Mouse (Mus musculus) liver, embryonic 11.5 days (tissue): ENCODE measurements around the gene A530016L24Rik. TPM values are rescaled to one million over a fixed set of nuclear protein-coding genes. Genes with fewer than 3 reads are reported as not detected.
A peak's percentile ranks its signal among the peaks of the same experiment; 100 is the strongest.

ENCODE experiments used
- ATAC-seq: fragments of 200-750 bp; cut with Nextera tagmentation; replicated peaks from 2 replicates; pipeline ENCODE4 v1.8.0; 2017; ENCODE audit warnings: moderate number of reproducible peaks, mild to moderate bottlenecking, moderate TSS enrichment, moderate library complexity; ENCODE audit not compliant: low FRiP score
- DNase-seq: peaks from one replicate; pipeline ENCODE4 v3.0.0-alpha.2; 2017; ENCODE audit warnings: low spot score
- H3K27ac ChIP-seq: fragments of 300-500 bp; sonication (generic); 2 replicates; pipeline ENCODE4 v1.5.1; 2014; ENCODE audit warnings: mild to moderate bottlenecking, low read depth, low read length, control low read depth
- H3K27me3 ChIP-seq: fragments of 300-500 bp; sonication (generic); replicated peaks from 2 replicates; pipeline ENCODE4 v1.6.1; 2014; ENCODE audit warnings: low read length, mixed read lengths; ENCODE audit not compliant: control insufficient read depth, insufficient read depth
- H3K36me3 ChIP-seq: fragments of 300-500 bp; sonication (generic); 2 replicates; pipeline ENCODE4 v1.6.1; 2014; ENCODE audit warnings: mild to moderate bottlenecking, low read length, moderate library complexity, mixed read lengths; ENCODE audit not compliant: control insufficient read depth, insufficient read depth
- H3K4me1 ChIP-seq: fragments of 300-500 bp; sonication (generic); replicated peaks from 2 replicates; pipeline ENCODE4 v1.6.1; 2014; ENCODE audit warnings: low read length, mixed read lengths; ENCODE audit not compliant: control insufficient read depth, insufficient read depth
- H3K4me2 ChIP-seq: fragments of 300-500 bp; sonication (generic); 2 replicates; pipeline ENCODE4 v1.6.1; 2014; ENCODE audit warnings: mild to moderate bottlenecking, control low read depth, moderate library complexity
- H3K4me3 ChIP-seq: fragments of 300-500 bp; sonication (generic); 2 replicates; pipeline ENCODE4 v1.5.1; 2014; ENCODE audit warnings: low read depth, low read length, control low read depth
- H3K9ac ChIP-seq: fragments of 300-500 bp; sonication (generic); 2 replicates; pipeline ENCODE4 v1.6.1; 2014; ENCODE audit warnings: low read depth, low read length, control low read depth
- H3K9me3 ChIP-seq: fragments of 300-500 bp; sonication (generic); 2 replicates; pipeline ENCODE4 v1.6.1; 2016; ENCODE audit warnings: low read length, inconsistent platforms, mixed read lengths; ENCODE audit not compliant: control insufficient read depth
- WGBS: fragments of 180-500 bp; shearing (Covaris S2); extraction: QIAGEN DNeasy Blood & Tissue Kit; methylation state at CpG from one replicate; pipeline ENCODE4 v1.1.7; 2014; 5-methylcytosine and 5-hydroxymethylcytosine counted together
- polyA plus RNA-seq: library from polyadenylated mRNA; unstranded; fragments of >200 nt; fragmentation: Nextera tagmentation; extraction: Ambion mirVana; gene quantifications from 2 replicates; pipeline ENCODE4 v1.2.1, GENCODE M21; 2014

A530016L24Rik gene
- polyA plus RNA-seq, 1 experiment from 2014 or later = 0.11 TPM

- Histone ChIP-seq H3K36me3 (no peaks in the 10 kb centered on the region), H3K27me3 (no peaks in the 10 kb centered on the region), H3K4me1 (no peaks in the 10 kb centered on the region; the same call in 1 of the 2 replicates), H3K9ac (no peak overlapping the region), H3K4me3 (no peak overlapping the region), H3K4me2 (no peak overlapping the region), H3K27ac (no peak overlapping the region), H3K9me3 (no peaks in the 10 kb centered on the region)
- DNase-seq (no peak), ATAC-seq (no peak)
- WGBS = 59% methylated on average over 12 of the region's 12 CpGs
Measured at GRCm38 (mm10) chr12:112462423-112462822, 26.8 kb upstream of the A530016L24Rik start.

- ATAC-seq (no peak), DNase-seq (no peak)
- Histone ChIP-seq H3K27me3 (no peaks in the 10 kb centered on the region), H3K36me3 (no peaks in the 10 kb centered on the region), H3K9ac (no peak overlapping the region), H3K4me3 (no peak overlapping the region), H3K9me3 (no peaks in the 10 kb centered on the region), H3K27ac (no peak overlapping the region), H3K4me2 (no peak overlapping the region), H3K4me1 (no peaks in the 10 kb centered on the region; the same call in 1 of the 2 replicates)
- WGBS = 69% methylated on average over 4 of the region's 4 CpGs
Measured at GRCm38 (mm10) chr12:112463209-112463608, 26.0 kb upstream of the A530016L24Rik start.

- no peak overlapping the region for H3K4me2 ChIP-seq
- H3K36me3 ChIP-seq = no peaks in the 10 kb centered on the region
- no peaks in the 10 kb centered on the region for H3K9me3 ChIP-seq
- 34% methylated on average over 3 of the region's 3 CpGs for WGBS
- ATAC-seq (peak; percentile 62), DNase-seq (no peak)
- H3K27ac ChIP-seq = peak overlapping the region; percentile 9; the same call in 1 of the 2 replicates
- H3K4me3 ChIP-seq = no peak overlapping the region
- no peaks in the 10 kb centered on the region for H3K27me3 ChIP-seq
- H3K9ac ChIP-seq = no peak overlapping the region
- H3K4me1 ChIP-seq = no peaks in the 10 kb centered on the region; the same call in 1 of the 2 replicates
Measured at GRCm38 (mm10) chr12:112463750-112464444, 25.4 kb upstream of the A530016L24Rik start.

- Histone ChIP-seq H3K36me3 (no peaks in the 10 kb centered on the region), H3K4me1 (no peaks in the 10 kb centered on the region; the same call in 1 of the 2 replicates), H3K4me2 (no peak overlapping the region), H3K9ac (no peak overlapping the region), H3K27ac (no peak overlapping the region), H3K4me3 (no peak overlapping the region), H3K27me3 (no peaks in the 10 kb centered on the region), H3K9me3 (no peaks in the 10 kb centered on the region)
- WGBS = 71% methylated on average over 3 of the region's 3 CpGs
- no peak for DNase-seq
- peak; percentile 40; the same call in 1 of the 2 replicates for ATAC-seq
Measured at GRCm38 (mm10) chr12:112464516-112464915, 24.7 kb upstream of the A530016L24Rik start.

DNA sequence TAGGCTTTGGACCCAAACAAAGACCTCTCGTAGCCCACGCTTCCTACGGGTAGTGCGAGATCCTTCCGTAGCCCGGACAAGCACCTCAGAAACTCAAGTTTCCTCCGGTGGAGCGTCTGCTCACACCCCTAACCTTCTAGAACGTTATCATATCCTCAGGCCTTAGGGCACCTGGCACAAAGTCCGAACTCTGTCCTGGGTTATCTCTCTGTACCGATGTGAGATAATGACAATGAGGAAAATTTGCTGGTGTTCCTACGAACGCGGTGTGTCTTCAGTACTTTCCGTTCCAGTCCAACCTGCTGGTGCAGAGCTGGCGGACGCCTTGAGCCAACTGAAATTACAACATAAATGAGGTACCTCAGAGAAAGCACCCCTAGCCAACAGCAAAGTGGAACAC lies 23.3 kb upstream of the A530016L24Rik start:
- Histone ChIP-seq H3K9me3 (no peaks in the 10 kb centered on the region), H3K27ac (no peak overlapping the region), H3K36me3 (no peaks in the 10 kb centered on the region), H3K4me1 (no peaks in the 10 kb centered on the region; the same call in 1 of the 2 replicates), H3K4me3 (no peak overlapping the region), H3K4me2 (no peak overlapping the region), H3K27me3 (no peaks in the 10 kb centered on the region), H3K9ac (no peak overlapping the region)
- WGBS = 81% methylated on average over 17 of the region's 17 CpGs
- no peak for DNase-seq
- ATAC-seq = no peak

DNA sequence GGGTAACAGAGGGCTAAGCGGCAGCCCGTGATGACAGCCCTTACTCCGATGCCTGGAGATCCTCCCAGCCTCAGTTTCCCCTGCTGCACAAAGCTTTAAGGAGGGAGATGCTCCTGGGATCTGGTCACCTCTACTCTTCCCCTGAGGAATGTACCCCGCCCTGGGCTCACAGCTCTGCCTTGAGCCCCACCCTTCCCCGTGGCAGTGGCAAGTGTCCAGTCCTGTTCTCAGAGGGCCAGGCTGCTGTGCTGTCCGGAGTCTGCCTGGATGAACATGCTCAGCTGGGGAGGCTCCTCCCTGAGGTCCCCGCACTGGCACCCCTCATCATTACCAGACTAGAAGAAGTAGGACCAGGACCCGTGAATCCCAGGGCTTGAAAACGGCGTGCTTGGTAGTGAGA lies 21.9 kb upstream of the A530016L24Rik start:
- H3K4me2 ChIP-seq = no peak overlapping the region
- DNase-seq (no peak), ATAC-seq (no peak)
- H3K27me3 ChIP-seq = peaks cover 2% of the 10 kb centered on the region; the same call in 1 of the 2 replicates
- no peaks in the 10 kb centered on the region for H3K9me3 ChIP-seq
- 77% methylated on average over 10 of the region's 10 CpGs for WGBS
- H3K4me3 ChIP-seq = no peak overlapping the region
- no peaks in the 10 kb centered on the region for H3K36me3 ChIP-seq
- H3K27ac ChIP-seq = no peak overlapping the region
- H3K4me1 ChIP-seq = no peaks in the 10 kb centered on the region; the same call in 1 of the 2 replicates
- no peak overlapping the region for H3K9ac ChIP-seq

DNA sequence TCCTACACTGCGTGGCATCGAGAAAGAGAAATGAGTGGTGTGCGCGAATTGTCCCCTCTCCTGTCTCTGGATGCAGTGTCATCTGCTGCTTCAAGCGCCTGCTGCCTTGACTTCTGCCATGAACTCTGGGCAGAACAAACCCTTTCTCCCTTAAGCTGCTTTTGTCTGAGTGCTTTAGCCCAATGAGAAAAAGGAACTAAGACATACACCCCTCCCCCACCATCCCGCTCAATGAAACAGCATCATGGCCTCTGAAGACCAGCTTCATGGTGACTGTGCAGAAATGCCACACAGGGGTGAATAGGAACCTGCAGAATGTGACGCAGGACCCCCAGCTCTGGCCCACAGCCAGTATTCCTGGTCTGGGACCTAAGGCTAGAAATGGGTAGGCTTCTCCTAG lies 19.9 kb upstream of the A530016L24Rik start:
- Histone ChIP-seq H3K36me3 (no peaks in the 10 kb centered on the region), H3K4me2 (no peak overlapping the region), H3K27ac (no peak overlapping the region), H3K4me3 (no peak overlapping the region), H3K4me1 (no peaks in the 10 kb centered on the region; the same call in 1 of the 2 replicates), H3K9me3 (no peaks in the 10 kb centered on the region), H3K9ac (no peak overlapping the region), H3K27me3 (peaks cover 7% of the 10 kb centered on the region; the same call in 1 of the 2 replicates)
- DNase-seq (no peak), ATAC-seq (no peak)
- WGBS = 82% methylated on average over 7 of the region's 7 CpGs

GRCm38 (mm10) chr12:112470216-112470615 lies 19.0 kb upstream of the A530016L24Rik start:
- H3K9ac ChIP-seq = no peak overlapping the region
- no peak overlapping the region for H3K4me3 ChIP-seq
- no peak overlapping the region for H3K27ac ChIP-seq
- DNase-seq (no peak), ATAC-seq (no peak)
- H3K4me1 ChIP-seq = no peaks in the 10 kb centered on the region
- no peaks in the 10 kb centered on the region for H3K9me3 ChIP-seq
- H3K27me3 ChIP-seq = peaks cover 7% of the 10 kb centered on the region; the same call in 1 of the 2 replicates
- WGBS = 82% methylated on average over 5 of the region's 5 CpGs
- H3K36me3 ChIP-seq = no peaks in the 10 kb centered on the region
- no peak overlapping the region for H3K4me2 ChIP-seq

DNA sequence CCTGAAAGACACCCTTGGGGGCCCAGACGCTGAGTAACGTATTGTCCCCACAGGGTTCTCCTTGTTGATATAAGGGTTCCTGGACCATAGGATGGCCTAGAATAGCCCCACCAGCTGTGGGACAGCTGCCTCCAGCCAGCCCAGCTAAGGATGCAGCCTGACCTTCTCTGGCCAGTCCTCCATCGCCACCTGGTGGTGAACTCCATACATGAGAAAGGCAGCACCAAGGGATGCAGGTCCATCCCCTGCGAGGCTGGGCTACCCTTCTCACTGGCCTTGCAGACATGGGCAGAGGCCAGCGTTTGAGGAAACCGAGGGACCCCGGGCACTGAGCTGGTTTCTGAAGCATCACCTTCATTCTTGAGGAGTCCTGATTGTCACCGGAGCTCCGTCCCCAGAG lies 15.5 kb upstream of the A530016L24Rik start:
- Histone ChIP-seq H3K36me3 (no peaks in the 10 kb centered on the region), H3K4me3 (no peak overlapping the region), H3K27me3 (peaks cover 7% of the 10 kb centered on the region; the same call in 1 of the 2 replicates), H3K27ac (no peak overlapping the region), H3K4me2 (no peak overlapping the region), H3K9ac (no peak overlapping the region), H3K4me1 (no peaks in the 10 kb centered on the region), H3K9me3 (no peaks in the 10 kb centered on the region)
- ATAC-seq (no peak; the same call in 1 of the 2 replicates), DNase-seq (peak; percentile 68)
- WGBS = 25% methylated on average over 9 of the region's 9 CpGs
